Mouse (Mus musculus) intestine, embryonic 14.5 days (tissue): ENCODE measurements around the gene Otof. TPM values are rescaled to one million over a fixed set of nuclear protein-coding genes. Genes with fewer than 3 reads are reported as not detected.
A peak's percentile ranks its signal among the peaks of the same experiment; 100 is the strongest.

Experiments
- ATAC-seq: fragments of 200-750 bp; cut with Nextera tagmentation; replicated peaks from 2 replicates; pipeline ENCODE4 v1.8.0; 2017; ENCODE audit warnings: low read depth, moderate number of reproducible peaks, moderate TSS enrichment, moderate library complexity; ENCODE audit not compliant: low FRiP score, low TSS enrichment
- DNase-seq: peaks from one replicate; pipeline ENCODE4 v3.0.0-alpha.2; 2018; ENCODE audit warnings: low spot score
- H3K27ac ChIP-seq: fragments of 300-500 bp; sonication (generic); 2 replicates; pipeline ENCODE4 v1.5.1; 2014; ENCODE audit warnings: low read depth, mild to moderate bottlenecking, control low read depth
- H3K27me3 ChIP-seq: fragments of 300-500 bp; sonication (generic); replicated peaks from 2 replicates; pipeline ENCODE4 v1.6.1; 2014; ENCODE audit warnings: low read length, control low read depth; ENCODE audit not compliant: control insufficient read depth, insufficient read depth
- H3K36me3 ChIP-seq: fragments of 300-500 bp; sonication (generic); 2 replicates; pipeline ENCODE4 v1.6.1; 2014; ENCODE audit warnings: low read length, control low read depth; ENCODE audit not compliant: control insufficient read depth, insufficient read depth
- H3K4me1 ChIP-seq: fragments of 300-500 bp; sonication (generic); replicated peaks from 2 replicates; pipeline ENCODE4 v1.6.1; 2014; ENCODE audit warnings: low read length, control low read depth, mixed read lengths; ENCODE audit not compliant: control insufficient read depth, insufficient read depth
- H3K4me2 ChIP-seq: fragments of 300-500 bp; sonication (generic); 2 replicates; pipeline ENCODE4 v1.6.1; 2014; ENCODE audit warnings: low read length
- H3K4me3 ChIP-seq: fragments of 300-500 bp; sonication (generic); 2 replicates; pipeline ENCODE4 v1.5.1; 2014; ENCODE audit warnings: low read depth, low read length, control low read depth, mixed read lengths
- H3K9ac ChIP-seq: fragments of 300-500 bp; sonication (generic); 2 replicates; pipeline ENCODE4 v1.6.1; 2014; ENCODE audit warnings: mild to moderate bottlenecking, low read length
- H3K9me3 ChIP-seq: fragments of 300-500 bp; sonication (generic); 2 replicates; pipeline ENCODE4 v1.6.1; 2016; ENCODE audit warnings: low read length, control low read depth; ENCODE audit not compliant: control insufficient read depth
- WGBS: fragments of 180-500 bp; shearing (Covaris S2); extraction: QIAGEN DNeasy Blood & Tissue Kit; methylation state at CpG from one replicate; pipeline ENCODE4 v1.1.7; 2014; 5-methylcytosine and 5-hydroxymethylcytosine counted together
- polyA plus RNA-seq: library from polyadenylated mRNA; unstranded; fragments of >200 nt; fragmentation: Nextera tagmentation; extraction: Ambion mirVana; gene quantifications from 2 replicates; pipeline ENCODE4 v1.2.1, GENCODE M21; 2014

Gene Otof
- polyA plus RNA-seq, 1 experiment from 2014 or later: 1.2 TPM

GRCm38 (mm10) chr5:30484591-30484990, 22.9 kb upstream of the Otof start:
- no peaks in the 10 kb centered on the region for H3K36me3 ChIP-seq
- H3K27ac ChIP-seq: no peak overlapping the region
- 81% methylated on average over 5 of the region's 5 CpGs for WGBS
- H3K4me2 ChIP-seq: no peak overlapping the region
- no peak for DNase-seq
- no peaks in the 10 kb centered on the region for H3K27me3 ChIP-seq
- no peaks in the 10 kb centered on the region for H3K9me3 ChIP-seq
- ATAC-seq: no peak
- no peak overlapping the region for H3K9ac ChIP-seq
- H3K4me3 ChIP-seq: no peak overlapping the region
- H3K4me1 ChIP-seq: no peaks in the 10 kb centered on the region

GRCm38 (mm10) chr5:30483533-30483932, 21.8 kb upstream of the Otof start:
- H3K36me3 ChIP-seq: no peaks in the 10 kb centered on the region
- WGBS: 81% methylated on average over 8 of the region's 8 CpGs
- H3K4me1 ChIP-seq: no peaks in the 10 kb centered on the region
- no peaks in the 10 kb centered on the region for H3K27me3 ChIP-seq
- H3K27ac ChIP-seq: no peak overlapping the region
- no peak for ATAC-seq
- no peak for DNase-seq
- no peak overlapping the region for H3K4me3 ChIP-seq
- no peak overlapping the region for H3K9ac ChIP-seq
- no peak overlapping the region for H3K4me2 ChIP-seq
- no peaks in the 10 kb centered on the region for H3K9me3 ChIP-seq

GRCm38 (mm10) chr5:30482319-30482718, 20.6 kb upstream of the Otof start:
- ATAC-seq: peak; percentile 58; the same call in 1 of the 2 replicates
- H3K4me1 ChIP-seq: no peaks in the 10 kb centered on the region
- WGBS: 28% methylated on average over 3 of the region's 5 CpGs
- H3K4me3 ChIP-seq: no peak overlapping the region
- H3K9me3 ChIP-seq: 0 out of 2 replicates have a peak, but pooled peaks cover 3% of the 10 kb centered on the region
- no peak overlapping the region for H3K9ac ChIP-seq
- H3K36me3 ChIP-seq: no peaks in the 10 kb centered on the region
- DNase-seq: peak; percentile 88
- no peak overlapping the region for H3K4me2 ChIP-seq
- H3K27me3 ChIP-seq: no peaks in the 10 kb centered on the region
- no peak overlapping the region for H3K27ac ChIP-seq

- 38% methylated on average over 10 of the region's 10 CpGs for WGBS
- no peak overlapping the region for H3K27ac ChIP-seq
- H3K9ac ChIP-seq: no peak overlapping the region
- no peaks in the 10 kb centered on the region for H3K4me1 ChIP-seq
- H3K4me3 ChIP-seq: no peak overlapping the region
- H3K27me3 ChIP-seq: no peaks in the 10 kb centered on the region
- H3K9me3 ChIP-seq: 0 out of 2 replicates have a peak, but pooled peaks cover 3% of the 10 kb centered on the region
- DNase-seq (no peak), ATAC-seq (no peak)
- H3K36me3 ChIP-seq: no peaks in the 10 kb centered on the region
- H3K4me2 ChIP-seq: no peak overlapping the region
These were observed 14.8 kb upstream of the Otof start for GRCm38 (mm10) chr5:30476534-30476933.

- H3K27ac ChIP-seq: no peak overlapping the region
- ATAC-seq: no peak
- no peak overlapping the region for H3K4me3 ChIP-seq
- H3K27me3 ChIP-seq: 0 out of 2 replicates have a peak, but pooled peaks cover 1% of the 10 kb centered on the region
- no peaks in the 10 kb centered on the region for H3K9me3 ChIP-seq
- H3K36me3 ChIP-seq: no peaks in the 10 kb centered on the region
- no peak for DNase-seq
- H3K4me2 ChIP-seq: no peak overlapping the region
- H3K4me1 ChIP-seq: no peaks in the 10 kb centered on the region
- 36% methylated on average over 5 of the region's 5 CpGs for WGBS
- no peak overlapping the region for H3K9ac ChIP-seq
These were observed 10.4 kb upstream of the Otof start for GRCm38 (mm10) chr5:30472148-30472547.

GRCm38 (mm10) chr5:30470454-30470853, 8.7 kb upstream of the Otof start:
- WGBS: 64% methylated on average over 6 of the region's 6 CpGs
- Histone ChIP-seq H3K27me3 (peaks cover 9% of the 10 kb centered on the region; the same call in 1 of the 2 replicates), H3K4me1 (peaks cover 9% of the 10 kb centered on the region), H3K27ac (no peak overlapping the region), H3K36me3 (no peaks in the 10 kb centered on the region), H3K4me2 (no peak overlapping the region), H3K9me3 (no peaks in the 10 kb centered on the region), H3K9ac (no peak overlapping the region), H3K4me3 (no peak overlapping the region)
- DNase-seq (no peak), ATAC-seq (no peak)

GRCm38 (mm10) chr5:30466315-30466714, 4.6 kb upstream of the Otof start:
- H3K4me2 ChIP-seq: peak overlapping the region; percentile 42
- H3K4me3 ChIP-seq: peak overlapping the region; percentile 6; the same call in 1 of the 2 replicates
- H3K9ac ChIP-seq: 0 out of 2 replicates have a peak overlapping the region, but pooled peaks have one; percentile 5
- peaks cover 19% of the 10 kb centered on the region for H3K27me3 ChIP-seq
- H3K27ac ChIP-seq: no peak overlapping the region
- no peaks in the 10 kb centered on the region for H3K9me3 ChIP-seq
- ATAC-seq (no peak), DNase-seq (no peak)
- H3K4me1 ChIP-seq: peaks cover 9% of the 10 kb centered on the region
- WGBS: 34% methylated on average over 9 of the region's 9 CpGs
- H3K36me3 ChIP-seq: no peaks in the 10 kb centered on the region

- H3K27me3 ChIP-seq: peaks cover 19% of the 10 kb centered on the region
- H3K36me3 ChIP-seq: no peaks in the 10 kb centered on the region
- no peaks in the 10 kb centered on the region for H3K9me3 ChIP-seq
- no peak for ATAC-seq
- H3K9ac ChIP-seq: 0 out of 2 replicates have a peak within 1 kb of the TSS, but pooled peaks have one; percentile 5
- 18% methylated on average over 21 of the region's 21 CpGs for WGBS
- H3K4me1 ChIP-seq: peaks cover 9% of the 10 kb centered on the region
- H3K4me2 ChIP-seq: peak within 1 kb of the TSS; percentile 42
- DNase-seq: no peak
- H3K4me3 ChIP-seq: peak within 1 kb of the TSS; percentile 6; the same call in 1 of the 2 replicates
- H3K27ac ChIP-seq: no peak within 1 kb of the TSS
These were observed 4.1 kb upstream of the Otof start, which contains the start of gene 1700001C02Rik for GRCm38 (mm10) chr5:30465861-30466260. TSS of gene 1700001C02Rik (plus strand) at chr5:30466047.

GRCm38 (mm10) chr5:30460155-30460554, 1.6 kb downstream of the Otof start:
- no peak for DNase-seq
- Histone ChIP-seq H3K36me3 (no peaks in the 10 kb centered on the region), H3K27ac (no peak overlapping the region), H3K4me1 (no peaks in the 10 kb centered on the region; the same call in 1 of the 2 replicates), H3K4me3 (no peak overlapping the region), H3K27me3 (peaks cover 7% of the 10 kb centered on the region), H3K4me2 (no peak overlapping the region), H3K9ac (no peak overlapping the region), H3K9me3 (no peaks in the 10 kb centered on the region)
- ATAC-seq: no peak
- 43% methylated on average over 4 of the region's 4 CpGs for WGBS
